Mouse (Mus musculus): Measurements from ENCODE around the gene Adra1b.

- no peak for TF ChIP-seq HCFC1 (IDR thresholded peaks at IDR 0.05; ENCODE audit: borderline replicate concordance, insufficient read depth, low read length)
- no peak for TF ChIP-seq ZNF384 (IDR thresholded peaks at IDR 0.05; ENCODE audit: low read depth, low read length)
Observed at GRCm38 (mm10) chr11:43754568-43754967, 146.4 kb downstream of the Adra1b start.

Measured in ES-E14 (cell line).